Mouse (Mus musculus): ENCODE results near the gene Cib4.

Gene Cib4

GRCm38 (mm10) chr5:30545698-30546097 lies at the start of gene Cib4:
Gene Cib4 (minus strand): TSS chr5:30545836.
- DNase-seq (ENCODE audit: low read depth, low spot score): no peak

- DNase-seq (ENCODE audit: low read depth, low spot score): no peak
Measured at GRCm38 (mm10) chr5:30594953-30595560, 49.4 kb upstream of the Cib4 start.

GRCm38 (mm10) chr5:30593811-30594504 lies 48.3 kb upstream of the Cib4 start:
- DNase-seq (ENCODE audit: low read depth, low spot score): no peak

GRCm38 (mm10) chr5:30593360-30593759 lies 47.7 kb upstream of the Cib4 start:
- no peak for DNase-seq (ENCODE audit: low read depth, low spot score)

- no peak for DNase-seq (ENCODE audit: low read depth, low spot score)
Measured at GRCm38 (mm10) chr5:30592279-30592980, 46.8 kb upstream of the Cib4 start.

GRCm38 (mm10) chr5:30591786-30592185 lies 46.1 kb upstream of the Cib4 start:
- DNase-seq (ENCODE audit: low read depth, low spot score): no peak

- DNase-seq (ENCODE audit: low read depth, low spot score): no peak
Measured at GRCm38 (mm10) chr5:30591205-30591731, 45.6 kb upstream of the Cib4 start.

GRCm38 (mm10) chr5:30590231-30590630 lies 44.6 kb upstream of the Cib4 start:
- no peak for DNase-seq (ENCODE audit: low read depth, low spot score)

GRCm38 (mm10) chr5:30589546-30589945 lies 43.9 kb upstream of the Cib4 start:
- DNase-seq (ENCODE audit: low read depth, low spot score): no peak

- DNase-seq (ENCODE audit: low read depth, low spot score): no peak
Measured at GRCm38 (mm10) chr5:30589069-30589468, 43.4 kb upstream of the Cib4 start.

- no peak for DNase-seq (ENCODE audit: low read depth, low spot score)
Measured at GRCm38 (mm10) chr5:30588301-30588968, 42.8 kb upstream of the Cib4 start.

GRCm38 (mm10) chr5:30587681-30588300 lies 42.2 kb upstream of the Cib4 start, which contains the start of gene Kcnk3:
Gene Kcnk3 (plus strand): TSS chr5:30588170.
- DNase-seq (ENCODE audit: low read depth, low spot score): no peak

- DNase-seq (ENCODE audit: low read depth, low spot score): no peak
Measured at GRCm38 (mm10) chr5:30587101-30587500, 41.5 kb upstream of the Cib4 start.

GRCm38 (mm10) chr5:30586616-30587015 lies 41.0 kb upstream of the Cib4 start:
- DNase-seq (ENCODE audit: low read depth, low spot score): no peak

GRCm38 (mm10) chr5:30582017-30582416 lies 36.4 kb upstream of the Cib4 start:
- DNase-seq (ENCODE audit: low read depth, low spot score): no peak

- DNase-seq (ENCODE audit: low read depth, low spot score): no peak
Measured at GRCm38 (mm10) chr5:30580725-30581124, 35.1 kb upstream of the Cib4 start.

GRCm38 (mm10) chr5:30578445-30579080 lies 32.9 kb upstream of the Cib4 start:
- no peak for DNase-seq (ENCODE audit: low read depth, low spot score)

GRCm38 (mm10) chr5:30577654-30578310 lies 32.1 kb upstream of the Cib4 start:
- no peak for DNase-seq (ENCODE audit: low read depth, low spot score)

GRCm38 (mm10) chr5:30577251-30577650 lies 31.6 kb upstream of the Cib4 start:
- no peak for DNase-seq (ENCODE audit: low read depth, low spot score)

- DNase-seq (ENCODE audit: low read depth, low spot score): no peak
Measured at GRCm38 (mm10) chr5:30576233-30576632, 30.6 kb upstream of the Cib4 start.

Data from telencephalon, adult 2 months (tissue).